Mouse (Mus musculus) bone marrow macrophage, adult 2 months (primary cell): ENCODE measurements at regions not wholly inside any gene's neighbourhood (a gene's known extent, or its start where the extent isn't known, plus 50 kb on each side); places are given as distances from the start of the nearest gene placed in this dataset.

Experiments
- CTCF ChIP-seq: IDR thresholded peaks from 2 replicates; pipeline ENCODE4 v1.5.1; 2012; ENCODE audit warnings: low read depth, mild to moderate bottlenecking, low read length, moderate library complexity
- POLR2A ChIP-seq: IDR thresholded peaks from 2 replicates; pipeline ENCODE4 v1.6.1; 2012; ENCODE audit warnings: mild to moderate bottlenecking, low read depth, low read length, borderline replicate concordance

- TF ChIP-seq CTCF = no peak
- no peak for TF ChIP-seq POLR2A
Measured at GRCm38 (mm10) chr3:80249974-80250373, 365.6 kb downstream of the Fam198b start.
